Mouse (Mus musculus) neural tube, embryonic 10.5 days (tissue): ENCODE measurements around the gene Bcl11b.

Experiments used
- DNase-seq: peaks from one replicate; pipeline ENCODE4 v3.0.0-alpha.2; 2017; ENCODE audit warnings: low spot score; ENCODE audit errors: extremely low spot score

Gene Bcl11b

GRCm38 (mm10) chr12:108003483-108003882 is at the start of gene Bcl11b:
Gene Bcl11b, minus strand, starts transcription at chr12:108003602.
- DNase-seq: no peak

GRCm38 (mm10) chr12:108050996-108051395 is 47.6 kb upstream of the Bcl11b start:
- no peak for DNase-seq

- no peak for DNase-seq
Measured at GRCm38 (mm10) chr12:108049625-108050024, 46.2 kb upstream of the Bcl11b start.

- no peak for DNase-seq
Measured at GRCm38 (mm10) chr12:108042239-108042571, 38.8 kb upstream of the Bcl11b start.

GRCm38 (mm10) chr12:108041571-108042238 is 38.3 kb upstream of the Bcl11b start:
- DNase-seq: peak; percentile 84

GRCm38 (mm10) chr12:108037446-108037845 is 34.0 kb upstream of the Bcl11b start:
- no peak for DNase-seq

- DNase-seq: no peak
Measured at GRCm38 (mm10) chr12:108035412-108036078, 32.1 kb upstream of the Bcl11b start.

- DNase-seq: no peak
Measured at GRCm38 (mm10) chr12:108022835-108023615, 19.6 kb upstream of the Bcl11b start.

- no peak for DNase-seq
Measured at GRCm38 (mm10) chr12:108012003-108012402, 8.6 kb upstream of the Bcl11b start.

- DNase-seq: no peak
Measured at GRCm38 (mm10) chr12:108010346-108010745, 6.9 kb upstream of the Bcl11b start.

- DNase-seq: no peak
Measured at GRCm38 (mm10) chr12:108009156-108009555, 5.8 kb upstream of the Bcl11b start.

GRCm38 (mm10) chr12:108005816-108006626 is 2.6 kb upstream of the Bcl11b start:
- peak; percentile 89 for DNase-seq

- no peak for DNase-seq
Measured at GRCm38 (mm10) chr12:108005488-108005800, 2.0 kb upstream of the Bcl11b start.

GRCm38 (mm10) chr12:108004701-108005487 is 1.5 kb upstream of the Bcl11b start:
- DNase-seq: peak; percentile 80

GRCm38 (mm10) chr12:108003928-108004327 is 526 bp upstream of the Bcl11b start:
- DNase-seq: peak; percentile 87

GRCm38 (mm10) chr12:108002436-108003189 is 789 bp downstream of the Bcl11b start:
- peak; percentile 78 for DNase-seq

GRCm38 (mm10) chr12:108001652-108002340 is 1.6 kb downstream of the Bcl11b start:
- DNase-seq: peak; percentile 60

- no peak for DNase-seq
Measured at GRCm38 (mm10) chr12:108000715-108001080, 2.7 kb downstream of the Bcl11b start.
